Mouse (Mus musculus): ENCODE data around the gene Fgf15. TPM values are rescaled to one million over a fixed set of nuclear protein-coding genes. Genes with fewer than 3 reads are reported as not detected.
A peak's percentile ranks its signal among the peaks of the same experiment; 100 is the strongest.

Gene Fgf15
- polyA plus RNA-seq, 1 experiment from 2014 or later: 0.92 TPM

GRCm38 (mm10) chr7:144936311-144936880 is 40.1 kb downstream of the Fgf15 start:
- TF ChIP-seq CTCF (IDR thresholded peaks at IDR 0.05; ENCODE audit: low read depth): no peak
- H3K4me2 ChIP-seq (ENCODE audit: low read length): peak overlapping the region; percentile 99; the same call in 1 of the 2 replicates
- ATAC-seq (replicated peaks; ENCODE audit: low FRiP score, low read depth) (no peak), DNase-seq (ENCODE audit: low spot score) (no peak)
- no peak overlapping the region for H3K4me3 ChIP-seq (replicated peaks; ENCODE audit: low read depth, low read length)
- H3K9me3 ChIP-seq (replicated peaks; ENCODE audit: low read length): no peaks in the 10 kb centered on the region
- H3K27me3 ChIP-seq (ENCODE audit: insufficient read depth, low read length): no peaks in the 10 kb centered on the region
- peaks cover 4% of the 10 kb centered on the region; the same call in 1 of the 2 replicates for H3K4me1 ChIP-seq (replicated peaks; ENCODE audit: insufficient read depth, low read length)
- peaks cover 38% of the 10 kb centered on the region for H3K36me3 ChIP-seq (ENCODE audit: insufficient read depth, low read length)
- H3K27ac ChIP-seq: no peak overlapping the region
- H3K9ac ChIP-seq (ENCODE audit: low read depth, low read length): no peak overlapping the region
- 72% methylated on average over 4 of the region's 4 CpGs for WGBS

GRCm38 (mm10) chr7:144937490-144937889 is 41.2 kb downstream of the Fgf15 start:
- peak overlapping the region; percentile 92; the same call in 1 of the 2 replicates for H3K27ac ChIP-seq
- peak; percentile 94 for DNase-seq (ENCODE audit: low spot score)
- H3K4me1 ChIP-seq (replicated peaks; ENCODE audit: insufficient read depth, low read length): peaks cover 9% of the 10 kb centered on the region
- H3K9ac ChIP-seq (ENCODE audit: low read depth, low read length): peak overlapping the region; percentile 76
- ATAC-seq (replicated peaks; ENCODE audit: low FRiP score, low read depth): peak; percentile 6
- H3K9me3 ChIP-seq (replicated peaks; ENCODE audit: low read length): no peaks in the 10 kb centered on the region
- H3K4me2 ChIP-seq (ENCODE audit: low read length): peak overlapping the region; percentile 99
- H3K36me3 ChIP-seq (ENCODE audit: insufficient read depth, low read length): peaks cover 35% of the 10 kb centered on the region
- peak; percentile 98 for TF ChIP-seq CTCF (IDR thresholded peaks at IDR 0.05; ENCODE audit: low read depth)
- peak overlapping the region; percentile 84 for H3K4me3 ChIP-seq (replicated peaks; ENCODE audit: low read depth, low read length)
- H3K27me3 ChIP-seq (ENCODE audit: insufficient read depth, low read length): no peaks in the 10 kb centered on the region
- 2% methylated on average over 20 of the region's 20 CpGs for WGBS

- no peak for ATAC-seq (replicated peaks; ENCODE audit: low FRiP score, low read depth)
- peaks cover 30% of the 10 kb centered on the region for H3K36me3 ChIP-seq (ENCODE audit: insufficient read depth, low read length)
- no peaks in the 10 kb centered on the region for H3K9me3 ChIP-seq (replicated peaks; ENCODE audit: low read length)
- no peaks in the 10 kb centered on the region for H3K27me3 ChIP-seq (ENCODE audit: insufficient read depth, low read length)
- peak overlapping the region; percentile 99 for H3K4me2 ChIP-seq (ENCODE audit: low read length)
- peak overlapping the region; percentile 76 for H3K9ac ChIP-seq (ENCODE audit: low read depth, low read length)
- no peak for DNase-seq (ENCODE audit: low spot score)
- under 1% methylated on average over 39 of the region's 39 CpGs for WGBS
- TF ChIP-seq CTCF (IDR thresholded peaks at IDR 0.05; ENCODE audit: low read depth): no peak
- peak overlapping the region; percentile 84 for H3K4me3 ChIP-seq (replicated peaks; ENCODE audit: low read depth, low read length)
- peaks cover 14% of the 10 kb centered on the region for H3K4me1 ChIP-seq (replicated peaks; ENCODE audit: insufficient read depth, low read length)
- peak overlapping the region; percentile 92 for H3K27ac ChIP-seq
These were observed 41.7 kb downstream of the Fgf15 start for GRCm38 (mm10) chr7:144937899-144938517.

GRCm38 (mm10) chr7:144938661-144939343 is 42.5 kb downstream of the Fgf15 start:
- Histone ChIP-seq H3K9ac (ENCODE audit: low read depth, low read length) (peak overlapping the region; percentile 76), H3K9me3 (replicated peaks; ENCODE audit: low read length) (no peaks in the 10 kb centered on the region), H3K4me2 (ENCODE audit: low read length) (peak overlapping the region; percentile 99), H3K4me1 (replicated peaks; ENCODE audit: insufficient read depth, low read length) (peaks cover 16% of the 10 kb centered on the region), H3K4me3 (replicated peaks; ENCODE audit: low read depth, low read length) (peak overlapping the region; percentile 84), H3K27me3 (ENCODE audit: insufficient read depth, low read length) (no peaks in the 10 kb centered on the region), H3K36me3 (ENCODE audit: insufficient read depth, low read length) (peaks cover 24% of the 10 kb centered on the region), H3K27ac (peak overlapping the region; percentile 92)
- DNase-seq (ENCODE audit: low spot score): no peak
- WGBS: under 1% methylated on average over 32 of the region's 32 CpGs
- no peak for TF ChIP-seq CTCF (IDR thresholded peaks at IDR 0.05; ENCODE audit: low read depth)
- ATAC-seq (replicated peaks; ENCODE audit: low FRiP score, low read depth): no peak

- peak; percentile 93 for DNase-seq (ENCODE audit: low spot score)
- H3K9ac ChIP-seq (ENCODE audit: low read depth, low read length): peak within 1 kb of the TSS; percentile 76
- H3K4me1 ChIP-seq (replicated peaks; ENCODE audit: insufficient read depth, low read length): peaks cover 16% of the 10 kb centered on the region
- H3K4me3 ChIP-seq (replicated peaks; ENCODE audit: low read depth, low read length): peak within 1 kb of the TSS; percentile 84
- H3K27me3 ChIP-seq (ENCODE audit: insufficient read depth, low read length): no peaks in the 10 kb centered on the region
- peak within 1 kb of the TSS; percentile 92 for H3K27ac ChIP-seq
- H3K9me3 ChIP-seq (replicated peaks; ENCODE audit: low read length): no peaks in the 10 kb centered on the region
- no peak; the same call in 1 of the 2 replicates for TF ChIP-seq CTCF (IDR thresholded peaks at IDR 0.05; ENCODE audit: low read depth)
- peaks cover 17% of the 10 kb centered on the region for H3K36me3 ChIP-seq (ENCODE audit: insufficient read depth, low read length)
- H3K4me2 ChIP-seq (ENCODE audit: low read length): peak within 1 kb of the TSS; percentile 99
- under 1% methylated on average over 39 of the region's 45 CpGs for WGBS
- ATAC-seq (replicated peaks; ENCODE audit: low FRiP score, low read depth): peak; percentile 44
These were observed 43.1 kb downstream of the Fgf15 start, which contains the start of gene Ccnd1 for GRCm38 (mm10) chr7:144939344-144940002. Ccnd1 (minus strand) TSS chr7:144939925.
